Mouse (Mus musculus): ENCODE data around the gene Plxnc1. TPM values are rescaled to one million over a fixed set of nuclear protein-coding genes. Genes with fewer than 3 reads are reported as not detected.
A peak's percentile ranks its signal among the peaks of the same experiment; 100 is the strongest.

Gene Plxnc1
- polyA plus RNA-seq, 1 experiment from 2014 or later: 7.2 TPM

DNA sequence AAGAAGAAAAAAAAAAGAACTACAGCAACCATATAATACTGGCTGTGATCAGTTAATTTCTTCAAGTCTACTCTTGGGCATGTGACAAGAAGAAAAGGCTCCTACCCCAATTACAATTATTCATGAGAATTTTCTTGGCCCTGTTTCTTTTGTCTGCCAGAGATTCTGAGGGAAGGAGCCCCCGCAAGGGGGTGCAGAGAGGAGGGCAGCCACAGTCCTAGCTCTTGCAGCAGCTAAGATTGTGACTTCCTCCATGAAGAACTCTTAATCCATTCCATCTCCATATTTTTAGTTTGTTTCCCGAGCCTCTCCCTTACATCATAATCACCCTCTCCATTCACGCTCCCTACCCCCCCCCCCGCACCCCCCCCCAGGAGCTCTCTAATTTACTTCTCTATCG is 39.4 kb downstream of the Plxnc1 start:
- peaks cover 10% of the 10 kb centered on the region for H3K36me3 ChIP-seq (ENCODE audit: poor library complexity, severe bottlenecking)
- no peaks in the 10 kb centered on the region for H3K27me3 ChIP-seq
- peaks cover 29% of the 10 kb centered on the region for H3K4me1 ChIP-seq
- WGBS: 4% methylated on average over 4 of the region's 5 CpGs
- H3K9me3 ChIP-seq (replicated peaks): no peaks in the 10 kb centered on the region
- peak overlapping the region; percentile 84 for H3K27ac ChIP-seq
- H3K4me2 ChIP-seq: peak overlapping the region; percentile 54
- no peak overlapping the region for H3K9ac ChIP-seq
- peak; percentile 83 for ATAC-seq
- H3K4me3 ChIP-seq: peak overlapping the region; percentile 18

DNA sequence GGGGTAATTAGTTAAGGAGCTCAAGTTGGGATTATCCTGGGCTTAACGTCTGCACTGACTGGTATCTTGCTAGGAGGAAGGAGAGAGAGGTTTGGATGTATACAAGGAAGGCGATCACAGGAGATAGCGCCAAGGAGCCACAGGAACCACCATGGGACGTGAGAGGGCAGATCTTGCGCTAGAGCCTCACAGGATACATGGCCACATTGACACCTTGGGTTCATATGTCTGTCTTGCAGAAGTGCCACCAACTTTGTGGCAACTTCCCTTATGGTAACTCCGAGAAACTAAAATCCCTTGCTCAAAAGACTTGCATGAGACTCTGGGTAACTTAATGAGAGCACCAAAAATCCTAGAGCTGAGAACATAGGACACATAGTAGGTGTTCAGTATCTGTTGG is 47.7 kb downstream of the Plxnc1 start:
- Histone ChIP-seq H3K27me3 (no peaks in the 10 kb centered on the region), H3K27ac (no peak overlapping the region), H3K36me3 (ENCODE audit: poor library complexity, severe bottlenecking) (peaks cover 21% of the 10 kb centered on the region), H3K4me3 (no peak overlapping the region), H3K4me1 (no peaks in the 10 kb centered on the region), H3K9me3 (replicated peaks) (peaks cover 4% of the 10 kb centered on the region), H3K4me2 (no peak overlapping the region), H3K9ac (no peak overlapping the region)
- WGBS: 78% methylated on average over 6 of the region's 6 CpGs
- ATAC-seq: no peak

DNA sequence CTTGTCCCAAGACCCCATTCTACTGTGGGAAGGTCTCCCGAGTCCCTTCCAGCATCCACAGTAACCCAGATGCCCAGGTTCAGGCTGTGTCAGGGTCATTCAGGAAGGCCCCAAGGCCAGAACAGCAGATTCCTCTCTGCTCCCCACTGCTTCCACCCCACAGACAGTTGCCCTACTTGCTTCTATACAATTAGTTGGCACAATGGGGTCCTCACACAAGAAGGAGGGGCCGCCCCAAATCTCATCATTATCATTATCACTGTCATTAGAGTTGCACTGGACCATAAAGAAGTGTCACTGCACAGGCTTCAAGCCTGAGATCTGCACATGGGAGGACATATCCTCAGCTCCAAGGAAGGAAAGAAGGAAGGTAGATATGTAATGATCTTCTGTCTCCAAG is 48.3 kb downstream of the Plxnc1 start:
- Histone ChIP-seq H3K9ac (no peak overlapping the region), H3K9me3 (replicated peaks) (peaks cover 4% of the 10 kb centered on the region)
- WGBS: 91% methylated on average over 2 of the region's 2 CpGs

DNA sequence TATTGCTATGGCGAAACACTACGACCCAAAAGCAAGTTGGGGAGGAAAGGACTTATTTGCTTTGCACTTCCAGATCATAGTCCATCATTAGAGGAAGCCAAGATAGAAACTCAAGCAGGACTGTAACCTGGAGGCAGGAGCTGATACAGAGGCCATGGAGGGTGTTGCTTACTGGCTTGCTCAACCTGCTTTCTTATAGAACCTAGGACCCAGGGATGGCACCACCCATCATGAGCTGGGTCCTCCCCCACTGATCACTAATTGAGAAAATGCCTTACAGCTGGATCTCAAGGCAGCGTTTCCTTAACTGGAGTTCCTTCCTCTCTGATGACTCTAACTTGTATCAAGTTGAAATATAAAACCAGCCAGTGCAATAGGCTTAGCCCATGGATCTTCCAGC is 48.8 kb downstream of the Plxnc1 start:
- Histone ChIP-seq H3K9me3 (replicated peaks) (peaks cover 4% of the 10 kb centered on the region), H3K4me3 (no peak overlapping the region), H3K27me3 (no peaks in the 10 kb centered on the region), H3K27ac (no peak overlapping the region), H3K4me2 (no peak overlapping the region), H3K36me3 (ENCODE audit: poor library complexity, severe bottlenecking) (peaks cover 21% of the 10 kb centered on the region), H3K4me1 (no peaks in the 10 kb centered on the region), H3K9ac (no peak overlapping the region)
- WGBS: 93% methylated on average over 3 of the region's 3 CpGs
- no peak for ATAC-seq

More for the DNA sequence above, 48.3 kb downstream of the Plxnc1 start:
- H3K4me2 ChIP-seq: no peak overlapping the region
- no peaks in the 10 kb centered on the region for H3K4me1 ChIP-seq
- H3K4me3 ChIP-seq: no peak overlapping the region
- peaks cover 21% of the 10 kb centered on the region for H3K36me3 ChIP-seq (ENCODE audit: poor library complexity, severe bottlenecking)
- no peaks in the 10 kb centered on the region for H3K27me3 ChIP-seq
- ATAC-seq: no peak
- no peak overlapping the region for H3K27ac ChIP-seq

DNA sequence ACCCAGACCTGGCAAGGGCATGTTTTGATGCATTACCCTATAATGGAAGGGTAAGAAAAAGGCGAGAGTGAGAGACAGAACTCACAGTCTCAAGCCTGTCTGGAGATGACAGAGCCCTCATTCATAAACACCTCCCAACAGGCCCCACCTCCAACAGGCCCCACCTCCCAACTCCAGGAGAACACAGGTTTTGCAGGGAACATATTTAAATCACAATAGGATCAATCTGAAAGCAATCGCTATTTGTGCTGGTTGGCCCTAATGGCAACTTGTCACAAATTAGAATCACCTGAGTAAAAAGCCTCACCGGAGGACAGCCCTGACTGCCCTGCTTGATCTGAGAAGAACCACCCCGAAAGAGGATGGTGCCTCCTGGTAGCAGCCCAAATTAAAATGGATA is 54.9 kb downstream of the Plxnc1 start:
- 57% methylated on average over 4 of the region's 4 CpGs for whole genome bisulfite sequencing
- no peak for ATAC-seq

DNA sequence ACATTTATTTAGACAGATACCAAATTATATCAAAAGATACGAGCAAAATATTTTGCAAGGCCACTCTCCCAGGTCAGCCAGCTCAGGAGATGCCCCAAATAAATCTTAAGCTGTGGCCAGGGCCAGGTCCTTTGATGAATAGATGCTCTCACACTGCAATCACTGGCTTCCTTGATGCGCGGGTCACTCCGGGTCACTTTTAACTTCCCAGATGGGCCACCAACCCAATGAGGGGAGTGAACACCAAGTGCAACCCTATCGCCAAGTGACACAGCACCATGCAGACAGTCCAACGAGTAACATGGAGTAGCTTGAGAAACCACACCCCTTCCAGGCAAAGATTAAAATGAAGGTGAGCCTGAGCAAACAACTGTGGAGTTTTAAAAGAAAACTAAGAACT is 61.4 kb downstream of the Plxnc1 start:
- no peaks in the 10 kb centered on the region for H3K27me3 ChIP-seq
- peaks cover 15% of the 10 kb centered on the region for H3K36me3 ChIP-seq (ENCODE audit: poor library complexity, severe bottlenecking)
- H3K9ac ChIP-seq: no peak overlapping the region
- peaks cover 2% of the 10 kb centered on the region; the same call in 1 of the 2 replicates for H3K9me3 ChIP-seq (replicated peaks)
- no peak overlapping the region for H3K27ac ChIP-seq
- ATAC-seq: no peak
- no peak overlapping the region for H3K4me3 ChIP-seq
- H3K4me1 ChIP-seq: no peaks in the 10 kb centered on the region
- H3K4me2 ChIP-seq: no peak overlapping the region
- WGBS: 90% methylated on average over 6 of the region's 6 CpGs

More for the DNA sequence above, 54.9 kb downstream of the Plxnc1 start:
- H3K4me1 ChIP-seq: no peaks in the 10 kb centered on the region
- no peak overlapping the region for H3K4me2 ChIP-seq
- H3K27me3 ChIP-seq: no peaks in the 10 kb centered on the region
- H3K27ac ChIP-seq: no peak overlapping the region
- H3K9me3 ChIP-seq (replicated peaks): peaks cover 10% of the 10 kb centered on the region
- H3K4me3 ChIP-seq: no peak overlapping the region
- H3K36me3 ChIP-seq (ENCODE audit: poor library complexity, severe bottlenecking): peaks cover 27% of the 10 kb centered on the region
- no peak overlapping the region for H3K9ac ChIP-seq

DNA sequence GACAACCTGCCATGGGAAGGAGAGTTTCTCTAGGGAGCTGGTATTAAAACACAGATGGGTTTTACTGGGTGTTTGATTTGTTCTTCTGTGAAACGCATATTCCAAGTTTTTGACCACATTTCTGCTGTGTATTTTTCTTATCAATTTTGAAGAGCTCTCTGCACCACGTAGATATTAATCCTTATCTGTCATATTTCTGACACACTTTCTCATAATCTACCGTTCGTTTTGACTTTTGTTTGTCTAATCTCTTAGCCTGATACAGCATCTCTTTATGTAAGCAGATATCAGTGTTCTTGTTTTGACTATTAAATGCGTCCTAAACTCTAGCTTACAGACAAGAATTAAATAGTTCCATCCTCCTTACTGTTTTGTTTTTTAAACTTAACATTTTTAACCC is 73.1 kb downstream of the Plxnc1 start:
- Histone ChIP-seq H3K9me3 (replicated peaks) (no peaks in the 10 kb centered on the region), H3K4me1 (no peaks in the 10 kb centered on the region), H3K27ac (no peak overlapping the region), H3K4me2 (no peak overlapping the region), H3K4me3 (no peak overlapping the region), H3K36me3 (ENCODE audit: poor library complexity, severe bottlenecking) (peaks cover 19% of the 10 kb centered on the region), H3K27me3 (no peaks in the 10 kb centered on the region), H3K9ac (no peak overlapping the region)
- ATAC-seq: no peak
- WGBS: 94% methylated on average over 5 of the region's 5 CpGs

DNA sequence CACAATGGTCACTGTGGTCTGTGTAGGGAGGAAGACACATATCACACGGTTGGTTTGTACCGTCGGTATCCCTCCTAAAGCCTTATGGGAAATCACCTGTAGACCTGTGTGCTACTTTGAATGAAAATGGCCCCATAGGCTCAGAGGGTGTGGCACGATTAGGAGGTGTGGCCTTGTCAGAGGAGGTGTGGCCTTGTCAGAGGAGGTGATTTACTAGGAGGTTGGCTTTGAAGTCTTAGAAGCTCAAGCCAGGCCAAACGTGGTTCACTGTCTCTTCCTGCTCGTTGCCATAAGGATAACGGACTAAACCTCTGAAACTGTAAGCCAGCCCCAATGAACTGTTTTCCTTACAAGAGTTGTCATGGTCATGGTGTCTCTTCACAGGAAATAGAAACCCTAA is 73.5 kb downstream of the Plxnc1 start:
- Histone ChIP-seq H3K4me2 (no peak overlapping the region), H3K27me3 (no peaks in the 10 kb centered on the region), H3K9ac (no peak overlapping the region), H3K36me3 (ENCODE audit: poor library complexity, severe bottlenecking) (peaks cover 19% of the 10 kb centered on the region), H3K4me1 (no peaks in the 10 kb centered on the region), H3K9me3 (replicated peaks) (no peaks in the 10 kb centered on the region), H3K4me3 (no peak overlapping the region), H3K27ac (no peak overlapping the region)
- WGBS: 92% methylated on average over 7 of the region's 7 CpGs
- ATAC-seq: no peak

DNA sequence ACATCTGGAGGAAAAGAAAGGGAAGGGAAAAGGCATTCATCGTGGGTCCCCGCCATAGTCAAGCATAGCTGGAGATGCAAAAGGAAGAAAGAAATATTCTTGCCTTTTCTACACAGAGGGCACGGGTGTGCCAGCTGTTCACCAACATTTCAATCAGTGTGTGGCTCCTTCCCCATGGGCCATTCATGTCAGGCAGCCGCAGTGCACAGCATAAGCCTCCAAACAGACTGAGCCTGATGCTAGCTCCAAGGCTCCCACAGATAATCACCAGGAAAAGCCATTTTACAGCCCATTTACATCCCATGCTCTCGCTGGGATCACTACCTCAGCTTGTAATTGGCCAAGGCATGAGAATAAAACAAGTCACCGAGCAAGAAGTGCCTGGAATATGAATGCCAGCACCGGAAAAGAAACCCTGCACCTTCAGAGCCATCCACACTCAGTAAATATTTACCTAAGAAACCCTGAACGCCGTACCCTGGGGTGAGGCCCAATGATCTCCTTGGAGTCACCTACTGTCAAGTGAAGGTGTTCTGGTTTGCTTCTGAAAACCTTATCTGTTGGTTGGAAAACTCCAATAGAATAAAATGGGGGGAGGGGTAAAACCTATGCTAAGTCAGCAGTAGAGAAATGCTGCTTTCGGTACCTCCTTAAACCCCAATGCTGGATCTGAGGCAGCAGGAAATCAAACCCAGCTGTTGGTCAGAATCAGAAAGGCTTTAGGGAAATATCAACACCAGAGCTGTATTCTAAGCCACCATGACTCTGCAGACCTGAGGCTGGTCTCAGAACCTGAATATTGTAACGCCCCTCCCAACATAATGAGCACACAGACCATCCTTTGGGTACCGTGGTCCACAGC is 77.4 kb downstream of the Plxnc1 start:
- Histone ChIP-seq H3K9me3 (replicated peaks) (no peaks in the 10 kb centered on the region), H3K4me2 (no peak overlapping the region), H3K4me3 (no peak overlapping the region), H3K9ac (no peak overlapping the region), H3K27me3 (no peaks in the 10 kb centered on the region), H3K27ac (no peak overlapping the region), H3K4me1 (no peaks in the 10 kb centered on the region), H3K36me3 (ENCODE audit: poor library complexity, severe bottlenecking) (peaks cover 31% of the 10 kb centered on the region)
- 87% methylated on average over 12 of the region's 12 CpGs for WGBS
- no peak for ATAC-seq

DNA sequence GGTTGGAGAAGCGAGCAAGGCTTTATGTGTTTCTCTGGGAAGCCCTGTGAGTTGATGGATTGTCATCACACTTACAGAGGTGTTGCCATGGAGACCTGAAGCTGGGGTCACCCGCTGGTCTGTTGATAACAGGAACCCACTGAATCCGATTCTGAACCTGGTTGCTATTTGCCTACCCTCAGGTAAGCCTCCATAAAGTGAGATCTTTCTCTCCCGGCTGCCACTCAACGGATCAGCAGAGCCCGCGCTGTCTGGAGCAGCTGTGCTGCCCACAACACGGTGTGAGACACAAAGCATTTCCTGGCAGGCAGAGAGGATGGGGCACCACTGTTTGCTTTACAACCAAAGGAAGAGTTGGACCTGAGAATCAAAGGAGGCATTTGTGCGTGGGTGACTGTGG is 79.4 kb downstream of the Plxnc1 start:
- ATAC-seq: peak; percentile 61; the same call in 1 of the 2 replicates
- WGBS: 67% methylated on average over 9 of the region's 9 CpGs
- Histone ChIP-seq H3K27ac (no peak overlapping the region), H3K4me1 (no peaks in the 10 kb centered on the region), H3K9ac (no peak overlapping the region), H3K4me2 (no peak overlapping the region), H3K4me3 (no peak overlapping the region), H3K9me3 (replicated peaks) (no peaks in the 10 kb centered on the region), H3K27me3 (no peaks in the 10 kb centered on the region), H3K36me3 (ENCODE audit: poor library complexity, severe bottlenecking) (peaks cover 39% of the 10 kb centered on the region)

DNA sequence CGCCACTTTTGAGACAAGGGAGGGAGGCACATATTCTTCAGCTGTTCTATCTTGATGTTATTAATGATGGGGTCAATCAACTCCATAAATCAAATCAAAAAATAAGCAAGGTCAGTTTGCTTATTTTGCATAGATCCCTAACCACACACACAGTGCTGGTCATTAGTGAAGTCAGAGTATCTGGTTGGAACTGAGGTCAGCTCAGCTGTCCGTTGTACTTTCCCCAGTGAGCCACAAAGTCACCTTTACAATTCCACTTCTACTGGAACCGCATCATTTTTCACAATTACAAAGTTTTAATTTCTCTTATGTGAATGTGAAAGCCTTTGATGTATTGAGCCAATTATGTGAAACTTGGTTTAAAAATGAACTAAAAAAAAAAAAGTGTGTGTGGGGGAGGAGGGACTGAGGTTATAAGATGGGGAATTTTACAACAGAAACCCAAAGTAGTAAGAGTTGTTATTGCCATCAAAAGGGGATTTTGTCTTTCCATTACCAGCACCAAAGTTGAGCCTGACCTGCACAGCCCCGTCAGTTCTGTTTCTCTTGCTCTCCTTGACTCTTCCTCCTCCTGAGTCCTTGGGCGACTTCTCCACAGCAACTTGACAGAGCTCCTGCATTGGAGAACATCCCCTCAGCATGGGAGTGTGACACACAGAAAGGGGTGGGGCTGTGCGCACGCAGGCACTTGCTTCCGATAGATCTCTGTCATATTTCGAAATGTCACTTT is 80.3 kb downstream of the Plxnc1 start:
- WGBS: 92% methylated on average over 9 of the region's 9 CpGs
- no peak overlapping the region for H3K9ac ChIP-seq
- no peak overlapping the region for H3K27ac ChIP-seq
- H3K9me3 ChIP-seq (replicated peaks): no peaks in the 10 kb centered on the region
- no peak overlapping the region for H3K4me3 ChIP-seq
- no peak overlapping the region for H3K4me2 ChIP-seq
- no peak for ATAC-seq
- H3K36me3 ChIP-seq (ENCODE audit: poor library complexity, severe bottlenecking): peaks cover 46% of the 10 kb centered on the region
- no peaks in the 10 kb centered on the region for H3K4me1 ChIP-seq
- no peaks in the 10 kb centered on the region for H3K27me3 ChIP-seq

DNA sequence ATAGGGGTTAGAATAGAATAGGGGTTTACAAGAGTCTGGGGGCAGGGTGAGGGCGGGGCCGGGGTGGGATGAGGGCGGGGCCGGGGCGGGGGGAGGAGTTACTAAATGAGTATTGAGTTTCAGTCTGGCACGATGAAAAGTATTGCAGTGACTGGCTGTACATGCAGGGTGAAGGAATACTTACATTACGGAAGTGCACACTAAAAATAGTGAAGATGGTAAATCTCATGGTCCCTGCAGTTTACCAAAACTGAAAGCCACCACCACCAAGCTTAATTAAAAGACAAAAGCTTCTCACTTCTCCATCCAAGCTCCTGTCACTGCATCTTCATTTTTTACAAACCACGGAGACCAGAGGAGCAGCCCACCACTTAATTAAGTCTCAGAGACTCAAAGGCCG is 81.4 kb downstream of the Plxnc1 start:
- Histone ChIP-seq H3K9ac (no peak overlapping the region), H3K4me1 (no peaks in the 10 kb centered on the region), H3K4me2 (no peak overlapping the region), H3K9me3 (replicated peaks) (no peaks in the 10 kb centered on the region), H3K36me3 (ENCODE audit: poor library complexity, severe bottlenecking) (peaks cover 45% of the 10 kb centered on the region), H3K27me3 (no peaks in the 10 kb centered on the region), H3K27ac (no peak overlapping the region), H3K4me3 (no peak overlapping the region)
- no peak for ATAC-seq
- 85% methylated on average over 9 of the region's 9 CpGs for WGBS
